Mouse (Mus musculus) urinary bladder, postnatal 36 days (tissue): Measurements from ENCODE around the gene Gm20388.

ENCODE experiments used
- DNase-seq, 2 experiments: peaks; one replicate each; pipeline ENCODE4 v3.0.0; 2022; ENCODE audit warnings: low spot score in 2 of 2, mixed read lengths in 1 of 2

Gm20388 gene

DNA sequence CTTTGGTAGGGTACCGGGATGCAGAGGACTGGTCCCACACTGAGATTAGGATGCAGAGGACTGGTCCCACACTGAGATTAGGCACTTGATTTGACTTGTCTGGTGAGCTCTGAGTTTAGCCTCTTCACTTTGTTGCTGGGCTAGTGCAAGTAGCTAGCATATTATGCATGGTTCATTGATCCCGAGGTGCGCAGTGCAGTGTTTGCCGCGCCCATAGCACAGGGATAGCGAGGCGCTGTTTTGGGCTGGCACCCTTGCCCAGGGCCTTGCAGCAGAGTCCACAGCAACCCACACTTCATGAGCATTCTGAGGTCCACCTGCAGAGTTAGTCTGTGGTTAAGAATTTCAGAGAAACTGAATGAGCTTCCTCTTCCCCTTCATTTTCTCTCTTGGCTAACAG, 2042.2 kb downstream of the Gm20388 start:
- no peak for DNase-seq

DNA sequence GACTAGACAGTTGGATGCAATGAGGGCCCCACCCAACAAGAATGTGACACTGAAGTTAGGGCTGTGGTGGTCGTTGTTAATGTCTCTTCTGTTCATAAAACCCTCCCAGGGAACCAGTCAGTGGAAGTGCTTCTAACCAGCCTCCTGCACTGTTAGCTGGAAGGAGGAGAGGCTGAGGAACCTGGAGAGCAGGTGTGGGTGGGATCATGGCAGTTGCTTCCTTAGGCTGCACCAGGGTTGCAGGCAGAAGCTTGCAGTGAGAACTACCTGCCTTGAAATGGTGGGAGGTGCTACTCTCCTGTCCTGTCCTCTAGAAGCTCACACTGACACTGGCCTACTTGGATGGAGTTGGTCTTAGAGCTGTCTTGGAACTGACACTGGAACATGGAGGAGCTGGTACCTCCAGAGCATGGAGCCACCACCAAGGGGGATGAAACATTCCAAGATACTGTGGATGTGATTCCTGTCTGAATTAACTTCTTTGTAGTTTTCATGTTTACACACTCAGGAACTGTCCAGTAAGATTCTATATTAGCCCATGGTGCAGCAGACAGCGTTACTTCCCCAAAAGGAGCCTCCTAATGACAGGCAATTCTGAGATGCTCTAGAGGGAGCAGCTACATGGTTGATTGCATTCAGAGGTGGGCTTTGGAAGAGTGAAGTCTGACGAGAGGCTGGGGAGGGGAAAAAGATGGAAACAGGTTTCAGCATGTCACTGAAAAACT, 2043.3 kb downstream of the Gm20388 start:
- DNase-seq, result no peak

GRCm38 (mm10) chr8:121954981-121955555, 2044.4 kb downstream of the Gm20388 start:
- DNase-seq, result no peak

GRCm38 (mm10) chr8:121955825-121956500, 2045.3 kb downstream of the Gm20388 start:
- no peak for DNase-seq

- DNase-seq, result no peak
Measured at GRCm38 (mm10) chr8:121958395-121958794, 2047.8 kb downstream of the Gm20388 start.

DNA sequence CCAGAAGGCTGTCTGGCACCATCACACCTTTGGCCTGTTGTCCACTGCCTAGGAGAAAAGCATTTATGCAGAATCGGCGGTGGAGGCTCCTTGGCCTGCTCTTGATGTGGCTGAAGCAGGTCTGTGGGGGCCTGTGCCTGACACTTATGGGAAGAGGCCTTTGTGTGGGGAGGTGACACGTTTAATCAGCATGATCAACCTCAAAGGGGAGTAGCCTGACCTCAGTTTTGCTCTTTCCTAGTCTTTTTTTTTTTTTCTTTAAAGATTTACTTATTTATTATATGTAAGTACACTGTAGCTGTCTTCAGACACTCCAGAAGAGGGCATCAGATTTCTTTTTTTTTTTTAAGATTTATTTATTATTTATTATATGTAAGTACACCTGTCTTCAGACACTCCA, 2052.3 kb downstream of the Gm20388 start:
- DNase-seq, result no peak

GRCm38 (mm10) chr8:121964716-121965512, 2054.3 kb downstream of the Gm20388 start:
- no peak for DNase-seq

DNA sequence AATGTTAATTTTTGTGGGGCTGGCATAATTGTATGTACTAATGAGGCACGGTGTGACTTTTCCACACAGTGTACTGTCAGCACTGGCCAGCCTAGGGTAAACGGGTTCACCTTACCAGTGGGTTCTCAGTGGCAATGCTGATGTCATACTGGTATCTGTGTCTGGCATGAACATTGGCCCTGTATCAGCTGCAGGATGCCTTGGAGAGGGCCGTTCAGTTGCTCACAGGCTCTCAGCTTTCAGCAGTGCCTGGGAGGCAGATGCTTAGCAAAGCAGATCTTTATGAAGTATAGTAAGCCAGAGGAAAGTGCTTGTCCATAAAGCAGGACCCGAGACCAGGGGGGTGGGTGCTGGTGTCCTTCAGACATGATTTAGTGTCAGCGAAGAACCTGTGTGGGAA, 2055.5 kb downstream of the Gm20388 start:
- DNase-seq, result no peak

DNA sequence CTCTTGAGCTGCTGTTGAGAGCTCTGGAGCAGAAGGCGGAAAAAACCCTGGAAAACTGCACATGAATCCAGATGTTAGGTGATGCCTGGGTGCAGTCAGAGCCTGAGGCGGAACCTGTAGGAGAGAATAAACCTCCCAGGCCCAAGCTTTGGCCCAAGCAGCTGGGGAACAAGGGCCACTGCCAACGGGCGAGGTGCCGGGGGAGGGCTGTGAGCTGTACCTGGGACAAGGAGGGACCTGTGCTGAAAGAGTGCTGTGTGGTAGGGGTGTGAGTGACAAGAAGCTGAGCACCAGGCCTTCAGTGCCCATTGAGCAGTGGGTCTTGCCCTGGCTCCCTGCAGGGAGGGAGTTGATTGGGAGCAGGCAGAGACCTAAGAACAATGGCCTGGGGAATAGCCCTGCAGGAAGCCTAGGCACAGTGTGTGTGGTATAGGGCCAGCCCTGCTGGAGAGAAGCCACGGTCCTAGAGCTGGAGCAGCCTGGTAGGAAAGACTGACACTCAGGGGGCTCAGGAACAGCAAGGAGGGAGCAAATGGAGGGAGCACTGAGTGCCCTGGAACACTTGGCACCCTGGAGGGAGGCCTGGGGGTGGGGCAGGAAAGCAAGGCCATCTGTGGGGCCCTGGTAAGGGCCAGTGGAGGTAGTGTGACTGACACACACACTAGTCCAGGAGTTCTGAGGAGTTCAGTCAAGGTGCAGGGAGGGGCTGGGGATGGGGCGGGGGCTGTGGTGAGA, 2056.2 kb downstream of the Gm20388 start:
- DNase-seq, result no peak

DNA sequence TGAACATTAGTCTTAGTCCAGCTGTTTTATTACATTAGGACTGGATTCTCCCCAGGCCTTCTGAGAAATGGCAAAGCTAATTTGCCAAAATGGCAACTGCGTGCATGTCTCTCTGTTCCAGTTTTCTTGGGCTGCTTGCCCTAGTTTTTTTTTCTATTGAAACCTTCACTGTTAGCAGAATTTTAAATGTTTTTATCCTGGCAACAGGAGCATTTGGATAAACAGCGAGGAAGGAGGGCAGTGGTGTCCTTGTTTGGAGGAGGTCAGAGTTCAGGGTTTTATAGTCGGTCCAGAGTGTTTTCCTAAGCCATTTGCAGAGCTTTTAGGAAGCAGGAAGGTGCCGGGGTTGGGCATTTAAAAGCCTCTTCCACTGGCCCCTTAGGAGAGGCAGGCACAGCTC, 2057.3 kb downstream of the Gm20388 start:
- DNase-seq, result peak in 1 of 2 experiments; percentile 27

DNA sequence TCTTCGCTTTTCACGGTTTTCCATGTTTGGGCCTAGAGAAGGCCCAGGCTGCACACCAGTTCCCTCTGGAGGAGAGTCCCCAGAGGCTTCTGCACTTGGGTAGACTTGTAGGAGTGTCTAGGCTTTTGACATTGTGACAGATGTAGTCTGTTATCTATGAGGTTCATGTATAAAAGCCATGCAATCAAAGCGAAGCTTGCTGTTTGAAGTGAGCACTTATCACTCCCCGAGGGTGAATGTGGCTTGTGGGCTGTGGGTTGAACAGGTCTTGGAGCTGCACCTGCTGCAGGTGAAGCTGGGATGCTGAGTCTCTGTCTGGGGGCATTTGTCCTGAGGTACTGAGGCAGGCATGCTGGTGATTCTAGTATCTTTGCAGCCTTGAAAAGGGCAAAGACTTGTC, 2057.9 kb downstream of the Gm20388 start:
- DNase-seq, result no peak

DNA sequence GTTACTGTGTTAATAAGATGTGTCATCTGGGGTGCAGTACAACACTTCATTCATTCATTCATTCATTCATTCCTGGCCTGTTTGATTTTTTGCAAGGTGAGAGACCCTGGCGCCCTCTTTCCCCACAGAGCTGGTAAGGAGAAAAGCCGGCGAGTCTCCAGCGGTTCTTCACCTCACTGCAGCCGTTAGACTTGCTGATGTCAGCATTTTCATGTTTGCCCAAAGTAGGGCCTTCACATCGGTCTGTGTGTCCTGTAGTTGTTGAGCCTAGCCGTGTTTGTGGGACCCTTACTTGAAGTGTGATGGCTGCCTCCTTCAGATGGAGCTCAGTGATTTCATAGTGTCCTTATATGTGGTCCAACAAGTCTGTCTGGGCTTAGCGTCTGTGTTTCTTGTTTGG, 2059.6 kb downstream of the Gm20388 start:
- no peak for DNase-seq

GRCm38 (mm10) chr8:121971488-121972058, 2060.9 kb downstream of the Gm20388 start:
- DNase-seq, result no peak

GRCm38 (mm10) chr8:121973906-121974305, 2063.3 kb downstream of the Gm20388 start:
- DNase-seq, result no peak

GRCm38 (mm10) chr8:121977819-121978590, 2067.4 kb downstream of the Gm20388 start:
- no peak for DNase-seq

GRCm38 (mm10) chr8:121978670-121979069, 2068.0 kb downstream of the Gm20388 start:
- DNase-seq, result no peak

- DNase-seq, result no peak
Measured at GRCm38 (mm10) chr8:121980792-121981519, 2070.3 kb downstream of the Gm20388 start.

DNA sequence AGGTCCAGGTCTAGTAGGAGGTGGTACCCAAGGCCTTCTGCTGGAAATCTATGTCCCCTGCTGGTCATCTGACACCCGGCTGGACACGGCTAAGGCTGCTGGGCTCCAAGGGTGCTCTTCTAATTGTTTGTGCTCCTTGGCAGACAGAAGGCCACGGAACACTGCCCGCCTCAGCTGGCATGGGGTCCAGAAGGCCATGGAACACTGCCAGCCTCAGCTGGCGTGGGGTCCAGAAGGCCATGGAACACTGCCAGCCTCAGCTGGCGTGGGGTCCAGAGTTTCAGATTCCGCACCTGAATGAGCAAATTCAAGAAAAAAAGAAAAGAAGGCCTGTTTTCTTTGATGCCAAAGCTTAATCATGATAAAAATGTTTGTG, 2070.9 kb downstream of the Gm20388 start:
- no peak for DNase-seq

GRCm38 (mm10) chr8:121985673-121986072, 2075.0 kb downstream of the Gm20388 start:
- DNase-seq, result no peak

GRCm38 (mm10) chr8:121987892-121988291, 2077.3 kb downstream of the Gm20388 start:
- DNase-seq, result no peak
